Mouse (Mus musculus) bone marrow macrophage, adult 2 months (primary cell): ENCODE data around the gene Syngap1.

Experiments used
- CTCF ChIP-seq: IDR thresholded peaks from 2 replicates; pipeline ENCODE4 v1.5.1; 2012; ENCODE audit warnings: low read depth, mild to moderate bottlenecking, low read length, moderate library complexity
- POLR2A ChIP-seq: IDR thresholded peaks from 2 replicates; pipeline ENCODE4 v1.6.1; 2012; ENCODE audit warnings: mild to moderate bottlenecking, low read depth, low read length, borderline replicate concordance

GRCm38 (mm10) chr17:26979426-26979825 is 38.4 kb downstream of the Syngap1 start:
- no peak for TF ChIP-seq CTCF
- TF ChIP-seq POLR2A = no peak
